In the genomic region with DNA sequence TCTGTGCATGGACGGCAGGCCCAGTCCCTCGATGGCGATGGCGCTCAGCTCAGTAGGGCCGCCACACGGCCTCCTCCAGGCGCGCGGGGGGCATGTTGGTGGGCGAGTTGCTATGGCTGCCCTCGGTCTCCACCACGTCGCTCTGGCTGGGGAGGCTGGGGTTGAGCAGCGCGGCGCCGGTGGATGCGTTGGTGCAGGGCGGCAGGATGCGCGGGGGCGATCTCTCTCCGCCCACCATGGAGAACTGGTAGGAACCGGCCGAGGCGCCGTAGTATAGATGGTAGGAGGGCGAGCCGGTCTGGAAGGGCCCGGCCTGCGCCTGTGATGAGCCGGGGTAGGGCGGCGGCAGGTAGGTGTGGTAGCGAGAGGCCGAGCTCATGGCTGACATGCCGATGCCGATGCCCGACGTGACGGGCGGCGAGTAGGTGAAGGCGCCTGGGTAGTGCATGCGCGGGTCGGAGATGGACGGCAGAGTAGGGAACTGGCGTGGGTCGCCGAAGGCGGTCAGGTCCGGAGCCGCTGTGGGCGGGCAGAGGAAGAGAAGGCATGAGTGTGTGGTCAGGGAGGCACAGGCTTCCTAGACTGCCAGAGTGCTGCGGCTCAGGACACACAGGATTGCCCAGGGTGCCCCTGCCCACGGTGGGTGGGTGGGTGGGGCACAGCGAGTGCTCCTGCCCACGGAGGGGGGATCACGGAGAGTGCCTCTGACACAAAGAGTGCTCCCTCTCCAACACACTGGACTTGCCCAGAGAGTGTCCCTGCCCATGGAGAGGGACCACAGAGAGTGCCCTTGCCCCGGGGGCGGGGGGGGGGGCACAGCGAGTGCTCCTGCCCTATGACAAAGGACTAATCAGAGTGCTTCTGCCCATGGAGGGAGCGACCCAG, we compare ENCODE assay signal across 8 mouse cellular contexts.
DNase-seq lines count a peak whose midpoint lies in the region; ATAC-seq and TF ChIP-seq lines count a peak whose summit lies in the region.

No protein-coding gene starts in this region.

- DNase-seq in kidney, adult 18-20 months: peak; percentile 15
- no peak for DNase-seq in kidney, adult 8-10 months
- DNase-seq in embryo, embryonic 11 days: peak; percentile 61
- DNase-seq in hindbrain, postnatal 0 days (ENCODE audit: low spot score): peak; percentile 32
- peak; percentile 92 for DNase-seq in midbrain, embryonic 11.5 days (ENCODE audit: low spot score, missing footprints)
- DNase-seq in gastrocnemius, postnatal 36 days: no peak
- DNase-seq in lung, postnatal 10 days: no peak

- H3K9ac ChIP-seq in hindbrain, postnatal 0 days (replicated peaks; ENCODE audit: low read length): peak overlapping the region; percentile 40
- H3K9ac ChIP-seq in midbrain, embryonic 11.5 days (ENCODE audit: low read length): peak overlapping the region; percentile 46

- peak; percentile 79 for ATAC-seq in hindbrain, postnatal 0 days
- peak; percentile 65 for ATAC-seq in midbrain, embryonic 11.5 days (ENCODE audit: low FRiP score)

- no peak overlapping the region for H3K27ac ChIP-seq in hindbrain, postnatal 0 days
- H3K27ac ChIP-seq in midbrain, embryonic 11.5 days (ENCODE audit: low read depth, low read length): no peak overlapping the region
- no peak overlapping the region for H3K27ac ChIP-seq in testis, adult 2 months (ENCODE audit: control insufficient read depth, insufficient read depth, low read depth, low read length)

- intact Hi-C loops in gastrocnemius, postnatal 36 days (cut with DNase I): loop anchor here (5.0 kb wide), 2 partner anchors 34 to 91 kb away; no protein-coding TSS in a partner anchor

- H3K4me3 ChIP-seq in hindbrain, postnatal 0 days (ENCODE audit: low read length): peak overlapping the region; percentile 36
- H3K4me3 ChIP-seq in midbrain, embryonic 11.5 days (ENCODE audit: low read depth, low read length): peak overlapping the region; percentile 35
- H3K4me3 ChIP-seq in testis, adult 2 months (ENCODE audit: control insufficient read depth, low read depth, low read length): peak overlapping the region; percentile 72

- H3K4me1 ChIP-seq in hindbrain, postnatal 0 days (ENCODE audit: insufficient read depth, low read length): peaks cover 15% of the 10 kb centered on the region
- peaks cover 9% of the 10 kb centered on the region for H3K4me1 ChIP-seq in midbrain, embryonic 11.5 days (ENCODE audit: control insufficient read depth, insufficient read depth, low read length)
- peaks cover 4% of the 10 kb centered on the region; the same call in 1 of the 2 replicates for H3K4me1 ChIP-seq in testis, adult 2 months (ENCODE audit: control insufficient read depth, insufficient read depth, low read length)

- TF ChIP-seq POLR2A in testis, adult 2 months (IDR thresholded peaks at IDR 0.05; ENCODE audit: control insufficient read depth, low read depth, low read length): no peak

- TF ChIP-seq CTCF in hindbrain, postnatal 0 days (IDR thresholded peaks at IDR 0.05; ENCODE audit: low read depth): no peak
- TF ChIP-seq CTCF in testis, adult 2 months (IDR thresholded peaks at IDR 0.05; ENCODE audit: control insufficient read depth, insufficient read depth, insufficient replicate concordance, low read depth, low read length): no peak

- H3K36me3 ChIP-seq in hindbrain, postnatal 0 days (ENCODE audit: insufficient read depth, low read length): no peaks in the 10 kb centered on the region
- H3K36me3 ChIP-seq in midbrain, embryonic 11.5 days (ENCODE audit: control insufficient read depth, insufficient read depth, low read length): no peaks in the 10 kb centered on the region
- H3K36me3 ChIP-seq in testis, adult 2 months (ENCODE audit: control insufficient read depth, insufficient read depth, low read length): no peaks in the 10 kb centered on the region

- WGBS in hindbrain, postnatal 0 days: 10% methylated on average over 64 of the region's 64 CpGs
- WGBS in midbrain, embryonic 11.5 days: 12% methylated on average over 59 of the region's 64 CpGs

- H3K27me3 ChIP-seq in hindbrain, postnatal 0 days (ENCODE audit: insufficient read depth, low read length): peaks cover 4% of the 10 kb centered on the region; the same call in 1 of the 2 replicates
- H3K27me3 ChIP-seq in midbrain, embryonic 11.5 days (ENCODE audit: control insufficient read depth, insufficient read depth, low read length): peaks cover 16% of the 10 kb centered on the region
- H3K27me3 ChIP-seq in testis, adult 2 months (ENCODE audit: control insufficient read depth, insufficient read depth, low read length): peaks cover 3% of the 10 kb centered on the region; the same call in 1 of the 2 replicates

- peak overlapping the region; percentile 64 for H3K4me2 ChIP-seq in hindbrain, postnatal 0 days (ENCODE audit: low read depth, low read length)
- peak overlapping the region; percentile 54 for H3K4me2 ChIP-seq in midbrain, embryonic 11.5 days

- no peaks in the 10 kb centered on the region for H3K9me3 ChIP-seq in hindbrain, postnatal 0 days (ENCODE audit: low read length)
- H3K9me3 ChIP-seq in midbrain, embryonic 11.5 days (ENCODE audit: control insufficient read depth, low read length): no peaks in the 10 kb centered on the region

Comparison
In these comparisons a context has a peak if more than half of its experiments do, and no peak if none do; other contexts are left out.
1. DNase-seq: peak in kidney, adult 18-20 months (single experiment), embryo, embryonic 11 days (single experiment), hindbrain, postnatal 0 days (single experiment) and midbrain, embryonic 11.5 days (single experiment); none in kidney, adult 8-10 months (0 of 2), gastrocnemius, postnatal 36 days (0 of 2) and lung, postnatal 10 days (single experiment).
2. Peak in every context shown above with its lines, with median percentiles within 50 percentile points of each other: H3K4me3 ChIP-seq.